Mouse (Mus musculus) hindbrain, embryonic 13.5 days (tissue): ENCODE results near the gene Hhat. TPM values are rescaled to one million over a fixed set of nuclear protein-coding genes. Genes with fewer than 3 reads are reported as not detected.

Experiments used
- ATAC-seq: fragments of 200-750 bp; cut with Nextera tagmentation; 2 replicates; pipeline ENCODE4 v1.8.0; 2017; ENCODE audit warnings: moderate TSS enrichment; ENCODE audit not compliant: low FRiP score
- H3K27ac ChIP-seq: fragments of 300-500 bp; sonication (generic); 2 replicates; pipeline ENCODE4 v1.5.1; 2015; ENCODE audit warnings: inconsistent platforms, mild to moderate bottlenecking, moderate library complexity
- H3K27me3 ChIP-seq: fragments of 300-500 bp; sonication (generic); 2 replicates; pipeline ENCODE4 v1.6.1; 2015; ENCODE audit warnings: mild to moderate bottlenecking, inconsistent platforms
- H3K36me3 ChIP-seq: fragments of 300-500 bp; sonication (generic); 2 replicates; pipeline ENCODE4 v1.6.1; 2015; ENCODE audit warnings: mild to moderate bottlenecking, inconsistent platforms
- H3K4me1 ChIP-seq: fragments of 300-500 bp; sonication (generic); replicated peaks from 2 replicates; pipeline ENCODE4 v1.6.1; 2015; ENCODE audit warnings: inconsistent platforms
- H3K4me2 ChIP-seq: fragments of 300-500 bp; sonication (generic); 2 replicates; pipeline ENCODE4 v1.6.1; 2015; ENCODE audit warnings: inconsistent platforms, mild to moderate bottlenecking, moderate library complexity
- H3K4me3 ChIP-seq: fragments of 300-500 bp; sonication (generic); 2 replicates; pipeline ENCODE4 v1.5.1; 2015; ENCODE audit warnings: mild to moderate bottlenecking, inconsistent platforms
- H3K9ac ChIP-seq: fragments of 300-500 bp; sonication (generic); 2 replicates; pipeline ENCODE4 v1.6.1; 2015; ENCODE audit warnings: mild to moderate bottlenecking, inconsistent platforms
- H3K9me3 ChIP-seq: fragments of 300-500 bp; sonication (generic); 2 replicates; pipeline ENCODE4 v1.6.1; 2016; ENCODE audit warnings: inconsistent platforms
- WGBS: fragments of 180-500 bp; shearing (Covaris S2); methylation state at CpG from one replicate; pipeline ENCODE4 v1.1.7; 2015; 5-methylcytosine and 5-hydroxymethylcytosine counted together
- polyA plus RNA-seq: library from polyadenylated mRNA; unstranded; fragments of >200 nt; fragmentation: Nextera tagmentation; extraction: Ambion mirVana; gene quantifications from 2 replicates; pipeline ENCODE4 v1.2.1, GENCODE M21; 2015

Gene Hhat
- polyA plus RNA-seq, 1 experiment from 2014 or later, result 3.6 TPM

GRCm38 (mm10) chr1:192603556-192603955 lies 167.5 kb downstream of the Hhat start:
- 50% methylated on average over 7 of the region's 7 CpGs for WGBS
- ATAC-seq, result no peak
- H3K27ac ChIP-seq, result no peak overlapping the region

DNA sequence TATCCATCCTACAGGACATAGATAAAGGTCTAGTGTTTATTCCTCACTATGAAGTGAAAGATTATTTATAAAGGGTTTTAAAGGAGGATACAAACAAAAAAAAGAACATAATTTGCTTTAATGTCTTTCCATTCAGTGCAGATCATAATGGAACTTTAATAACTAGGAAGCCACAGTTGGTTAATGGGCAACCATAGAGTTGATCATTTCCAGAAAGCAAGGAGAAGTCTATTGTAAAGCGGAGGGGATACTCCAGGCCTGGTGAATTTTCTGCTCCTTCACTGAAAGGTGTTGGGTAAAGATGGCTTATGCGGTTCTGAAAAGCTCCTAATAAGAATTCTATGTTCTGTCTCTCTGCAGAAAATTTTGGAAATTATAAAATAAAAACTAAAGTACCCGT lies 169.8 kb downstream of the Hhat start:
- WGBS, result 91% methylated on average over 3 of the region's 3 CpGs

More at GRCm38 (mm10) chr1:192603556-192603955, 167.5 kb downstream of the Hhat start:
- no peaks in the 10 kb centered on the region for H3K36me3 ChIP-seq
- H3K4me2 ChIP-seq, result no peak overlapping the region
- H3K27me3 ChIP-seq, result no peaks in the 10 kb centered on the region
- H3K4me1 ChIP-seq, result peaks cover 13% of the 10 kb centered on the region
- H3K4me3 ChIP-seq, result no peak overlapping the region
- H3K9me3 ChIP-seq, result no peaks in the 10 kb centered on the region
- H3K9ac ChIP-seq, result no peak overlapping the region

DNA sequence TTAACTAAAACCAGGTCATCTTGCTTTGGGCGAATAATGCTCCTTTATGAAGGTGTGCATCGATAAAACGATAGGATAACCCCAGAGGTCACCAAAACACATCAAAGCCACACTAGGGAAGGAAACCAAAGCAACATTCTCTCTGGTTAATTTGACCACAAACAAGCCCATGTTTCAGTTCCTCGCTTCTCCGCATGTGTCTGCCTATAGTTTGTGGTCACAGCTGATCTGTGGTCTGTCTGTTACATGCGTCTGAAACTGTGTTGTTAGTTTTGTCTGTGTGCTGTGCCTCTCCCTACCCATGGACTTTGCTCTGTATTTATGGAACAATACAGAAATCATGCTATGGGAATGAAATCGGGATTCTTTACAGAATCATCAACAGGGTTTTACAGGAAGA lies 171.3 kb downstream of the Hhat start:
- ATAC-seq, result no peak
- WGBS, result 88% methylated on average over 7 of the region's 7 CpGs
- H3K4me3 ChIP-seq, result no peak overlapping the region
- H3K27me3 ChIP-seq, result no peaks in the 10 kb centered on the region
- H3K9me3 ChIP-seq, result no peaks in the 10 kb centered on the region
- H3K4me1 ChIP-seq, result peaks cover 13% of the 10 kb centered on the region
- no peak overlapping the region for H3K9ac ChIP-seq
- H3K36me3 ChIP-seq, result no peaks in the 10 kb centered on the region
- H3K27ac ChIP-seq, result no peak overlapping the region
- no peak overlapping the region for H3K4me2 ChIP-seq

More for the DNA sequence above, 169.8 kb downstream of the Hhat start:
- no peak overlapping the region for H3K4me3 ChIP-seq
- H3K27ac ChIP-seq, result no peak overlapping the region
- no peaks in the 10 kb centered on the region for H3K9me3 ChIP-seq
- H3K4me1 ChIP-seq, result peaks cover 13% of the 10 kb centered on the region
- H3K36me3 ChIP-seq, result no peaks in the 10 kb centered on the region
- no peak for ATAC-seq
- no peaks in the 10 kb centered on the region for H3K27me3 ChIP-seq
- no peak overlapping the region for H3K9ac ChIP-seq
- no peak overlapping the region for H3K4me2 ChIP-seq

DNA sequence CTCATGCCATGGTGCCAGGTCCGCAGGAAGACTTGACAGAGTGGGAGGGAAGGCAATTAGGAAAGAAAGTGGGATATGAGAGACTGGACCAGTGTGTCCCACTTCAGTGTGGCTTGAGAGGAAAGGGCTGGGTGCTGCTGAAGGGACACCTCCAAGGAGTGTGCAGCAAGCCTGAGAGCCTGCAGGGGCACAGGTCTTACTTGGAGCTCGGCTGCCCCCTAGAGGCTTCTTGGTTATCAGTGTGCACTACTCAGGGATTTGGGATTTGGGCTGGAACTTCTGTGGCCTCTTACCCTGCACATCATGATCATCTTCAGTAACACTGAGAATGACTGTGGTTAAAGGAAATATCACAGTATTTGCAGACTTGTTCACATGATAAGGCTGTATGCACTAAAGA lies 172.6 kb downstream of the Hhat start:
- 43% methylated on average over 2 of the region's 2 CpGs for WGBS
- no peaks in the 10 kb centered on the region for H3K36me3 ChIP-seq
- H3K27me3 ChIP-seq, result no peaks in the 10 kb centered on the region
- ATAC-seq, result peak; percentile 68
- H3K9me3 ChIP-seq, result no peaks in the 10 kb centered on the region
- no peak overlapping the region for H3K4me3 ChIP-seq
- H3K4me1 ChIP-seq, result no peaks in the 10 kb centered on the region
- H3K27ac ChIP-seq, result no peak overlapping the region
- H3K9ac ChIP-seq, result no peak overlapping the region
- no peak overlapping the region for H3K4me2 ChIP-seq

DNA sequence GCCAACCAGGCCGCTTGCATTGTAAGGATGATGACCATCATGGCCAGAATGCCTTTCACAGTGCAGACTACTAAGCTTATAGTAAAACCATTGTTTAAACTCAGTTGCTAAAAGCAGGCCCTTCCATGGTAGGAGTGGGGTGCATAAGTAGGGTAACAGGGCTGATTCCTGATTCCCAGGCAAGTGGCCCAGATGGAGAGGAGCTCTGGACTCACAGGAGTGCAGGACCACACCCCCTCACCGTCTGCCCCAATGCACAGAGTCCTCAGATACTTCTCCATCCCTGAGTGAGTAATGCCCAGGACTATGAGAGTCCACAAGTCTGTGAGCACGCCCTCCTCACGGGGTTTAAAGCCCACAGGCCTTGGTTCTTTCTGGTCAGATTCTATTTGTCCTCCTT lies 175.6 kb downstream of the Hhat start:
- Histone ChIP-seq H3K9ac (no peak overlapping the region), H3K27ac (no peak overlapping the region), H3K4me3 (no peak overlapping the region), H3K4me1 (no peaks in the 10 kb centered on the region), H3K27me3 (no peaks in the 10 kb centered on the region), H3K36me3 (no peaks in the 10 kb centered on the region), H3K4me2 (no peak overlapping the region), H3K9me3 (no peaks in the 10 kb centered on the region)
- 80% methylated on average over 4 of the region's 4 CpGs for WGBS
- ATAC-seq, result no peak

GRCm38 (mm10) chr1:192593492-192593891 lies 177.5 kb downstream of the Hhat start:
- no peak overlapping the region for H3K4me3 ChIP-seq
- 66% methylated on average over 3 of the region's 3 CpGs for WGBS
- no peaks in the 10 kb centered on the region for H3K9me3 ChIP-seq
- H3K4me1 ChIP-seq, result no peaks in the 10 kb centered on the region
- no peaks in the 10 kb centered on the region for H3K36me3 ChIP-seq
- no peak for ATAC-seq
- H3K27me3 ChIP-seq, result no peaks in the 10 kb centered on the region
- H3K9ac ChIP-seq, result no peak overlapping the region
- no peak overlapping the region for H3K27ac ChIP-seq
- H3K4me2 ChIP-seq, result no peak overlapping the region

DNA sequence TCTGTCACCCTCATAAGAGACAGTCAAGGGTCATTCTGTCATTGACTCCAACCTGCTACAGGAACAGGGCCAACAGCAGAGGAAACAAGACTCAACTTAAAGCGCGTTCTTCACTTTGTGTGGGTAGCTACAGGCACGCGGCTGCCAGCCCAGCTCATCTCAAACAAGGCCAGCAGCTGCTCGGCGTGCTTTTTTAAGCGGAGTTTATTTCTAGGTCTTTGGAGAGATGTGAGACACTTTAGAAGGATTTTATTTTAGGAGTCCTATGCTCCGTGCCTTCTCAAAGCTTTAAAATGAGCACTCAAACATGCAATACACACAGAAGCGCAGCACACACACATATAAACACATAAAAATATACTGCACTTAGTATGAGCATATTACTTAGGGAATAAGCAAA lies 183.6 kb downstream of the Hhat start:
- no peak overlapping the region for H3K27ac ChIP-seq
- no peaks in the 10 kb centered on the region for H3K27me3 ChIP-seq
- H3K36me3 ChIP-seq, result no peaks in the 10 kb centered on the region
- no peaks in the 10 kb centered on the region for H3K4me1 ChIP-seq
- ATAC-seq, result no peak
- no peak overlapping the region for H3K9ac ChIP-seq
- H3K9me3 ChIP-seq, result no peaks in the 10 kb centered on the region
- WGBS, result 95% methylated on average over 9 of the region's 9 CpGs
- no peak overlapping the region for H3K4me2 ChIP-seq
- H3K4me3 ChIP-seq, result no peak overlapping the region

DNA sequence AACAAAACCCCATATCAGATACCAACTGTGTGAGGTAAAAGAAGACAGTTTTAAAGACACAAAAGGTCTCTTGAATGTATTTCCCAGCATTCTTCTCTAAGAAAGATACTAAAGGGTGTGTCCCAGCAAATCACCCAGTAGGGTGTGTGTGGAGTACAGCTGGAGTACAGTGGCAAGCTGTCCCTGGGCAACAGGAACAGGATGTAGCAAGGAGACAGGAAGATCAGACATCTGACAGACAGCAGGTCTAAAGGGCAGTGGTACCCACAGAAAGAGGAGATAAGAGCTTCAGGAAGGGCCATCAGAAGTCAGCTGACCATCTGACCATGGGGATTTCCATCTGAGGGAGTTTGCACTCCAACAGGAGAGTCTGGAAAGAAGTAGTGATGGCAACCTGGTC lies 185.7 kb downstream of the Hhat start:
- no peak for ATAC-seq
- no peak overlapping the region for H3K27ac ChIP-seq
- no peak overlapping the region for H3K4me2 ChIP-seq
- H3K27me3 ChIP-seq, result no peaks in the 10 kb centered on the region
- no peak overlapping the region for H3K9ac ChIP-seq
- H3K9me3 ChIP-seq, result no peaks in the 10 kb centered on the region
- H3K4me1 ChIP-seq, result no peaks in the 10 kb centered on the region
- H3K36me3 ChIP-seq, result no peaks in the 10 kb centered on the region
- no peak overlapping the region for H3K4me3 ChIP-seq

GRCm38 (mm10) chr1:192582921-192583320 lies 188.1 kb downstream of the Hhat start:
- Histone ChIP-seq H3K27me3 (no peaks in the 10 kb centered on the region), H3K4me1 (no peaks in the 10 kb centered on the region), H3K36me3 (no peaks in the 10 kb centered on the region), H3K4me3 (no peak overlapping the region), H3K9ac (no peak overlapping the region), H3K9me3 (no peaks in the 10 kb centered on the region), H3K27ac (no peak overlapping the region), H3K4me2 (no peak overlapping the region)
- no peak for ATAC-seq
- WGBS, result 95% methylated on average over 2 of the region's 2 CpGs

- Histone ChIP-seq H3K4me3 (no peak overlapping the region), H3K27me3 (no peaks in the 10 kb centered on the region), H3K9ac (no peak overlapping the region), H3K27ac (no peak overlapping the region), H3K4me1 (no peaks in the 10 kb centered on the region), H3K9me3 (peaks cover 26% of the 10 kb centered on the region), H3K36me3 (no peaks in the 10 kb centered on the region), H3K4me2 (no peak overlapping the region)
- ATAC-seq, result no peak
These were observed 206.3 kb downstream of the Hhat start for GRCm38 (mm10) chr1:192564691-192565090.

DNA sequence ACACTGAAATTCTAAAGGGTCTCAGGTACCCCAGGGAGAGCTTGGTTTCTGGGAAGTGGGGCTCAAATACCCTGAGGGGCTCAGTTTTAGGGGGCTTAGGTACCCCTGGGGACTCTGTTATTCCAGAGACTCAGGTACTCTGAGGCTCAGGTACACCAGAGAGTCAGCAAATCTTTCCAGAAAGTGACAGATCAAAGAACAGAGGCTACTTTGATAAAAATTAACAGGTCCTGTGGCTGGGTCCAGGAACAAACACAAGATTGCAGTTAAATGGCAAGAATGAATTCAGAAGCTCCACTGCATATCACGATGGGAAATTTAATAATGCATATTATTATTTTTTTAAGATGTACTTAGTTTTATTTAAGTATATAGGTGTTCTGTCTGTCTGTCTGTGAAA lies 211.7 kb downstream of the Hhat start:
- H3K36me3 ChIP-seq, result no peaks in the 10 kb centered on the region
- no peaks in the 10 kb centered on the region for H3K27me3 ChIP-seq
- no peak overlapping the region for H3K4me3 ChIP-seq
- 87% methylated on average over 1 of the region's 1 CpGs for WGBS
- H3K9me3 ChIP-seq, result no peaks in the 10 kb centered on the region
- ATAC-seq, result no peak
- peaks cover 17% of the 10 kb centered on the region for H3K4me1 ChIP-seq
- no peak overlapping the region for H3K4me2 ChIP-seq
- H3K9ac ChIP-seq, result no peak overlapping the region
- no peak overlapping the region for H3K27ac ChIP-seq

DNA sequence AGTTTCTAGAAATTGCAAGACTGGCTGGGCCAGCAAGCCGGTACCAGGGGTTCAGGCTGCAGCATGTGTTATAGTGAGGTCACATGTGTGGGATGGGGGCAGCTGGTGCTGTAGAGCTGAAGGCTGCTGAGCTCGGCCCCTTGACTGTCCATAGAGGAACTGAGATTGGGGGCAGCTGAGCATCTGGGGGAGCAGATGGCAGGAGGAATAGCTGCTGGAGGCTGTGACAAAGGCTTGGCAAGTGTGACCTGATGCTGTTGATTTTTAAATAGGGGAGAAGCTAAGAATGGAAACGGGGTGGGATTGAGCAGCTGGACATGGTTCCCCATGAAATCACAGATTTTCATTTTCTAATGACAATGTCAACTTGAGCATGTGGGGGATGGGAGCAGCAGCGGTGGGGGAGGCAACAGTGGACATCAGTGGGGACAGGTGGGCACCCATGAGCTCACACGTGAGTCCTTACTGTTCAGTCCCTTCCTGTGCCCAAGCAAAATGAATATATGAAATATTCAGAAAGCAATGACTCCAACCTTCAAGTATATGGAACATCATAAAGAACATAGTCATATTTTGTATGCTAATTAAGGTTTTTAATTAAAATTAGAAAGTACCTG lies 212.9 kb downstream of the Hhat start:
- Histone ChIP-seq H3K27me3 (no peaks in the 10 kb centered on the region), H3K4me3 (no peak overlapping the region), H3K4me2 (no peak overlapping the region), H3K4me1 (peaks cover 17% of the 10 kb centered on the region), H3K9me3 (no peaks in the 10 kb centered on the region), H3K9ac (no peak overlapping the region), H3K27ac (no peak overlapping the region), H3K36me3 (no peaks in the 10 kb centered on the region)
- 0 out of 2 replicates have a peak, but pooled peaks have one; percentile 28 for ATAC-seq
- 36% methylated on average over 5 of the region's 5 CpGs for WGBS

- no peaks in the 10 kb centered on the region for H3K36me3 ChIP-seq
- H3K9me3 ChIP-seq, result no peaks in the 10 kb centered on the region
- H3K4me3 ChIP-seq, result no peak overlapping the region
- ATAC-seq, result no peak
- H3K9ac ChIP-seq, result no peak overlapping the region
- WGBS, result 48% methylated on average over 4 of the region's 4 CpGs
- no peak overlapping the region for H3K27ac ChIP-seq
- no peaks in the 10 kb centered on the region for H3K27me3 ChIP-seq
- no peak overlapping the region for H3K4me2 ChIP-seq
- H3K4me1 ChIP-seq, result peaks cover 17% of the 10 kb centered on the region
These were observed 215.5 kb downstream of the Hhat start for GRCm38 (mm10) chr1:192555516-192555915.
